In the genomic region with DNA sequence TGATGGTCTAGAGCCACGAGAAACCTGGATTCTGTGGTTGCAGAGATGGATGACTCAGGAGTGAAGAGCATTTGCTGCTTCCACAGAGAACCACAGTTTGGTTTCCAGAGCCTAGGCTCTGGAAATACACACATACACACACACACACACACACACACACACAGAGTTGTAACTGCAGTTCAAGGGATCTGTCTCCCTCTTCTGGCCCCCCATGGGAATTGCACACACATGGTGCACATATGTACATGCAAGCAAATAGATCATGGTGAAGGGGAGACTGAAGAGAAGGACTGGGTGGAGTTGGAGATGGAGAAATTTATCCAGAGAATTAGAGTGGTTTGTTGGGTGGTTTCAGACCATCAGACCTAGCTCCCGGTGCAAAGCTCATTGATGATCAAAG, we compare ENCODE assay signal across 37 mouse cellular contexts.
A peak's percentile ranks its signal among the peaks of the same experiment; 100 is the strongest.
DNase-seq lines count a peak whose midpoint lies in the region; ATAC-seq and TF ChIP-seq lines count a peak whose summit lies in the region.
"Had no signal": no experiment of that assay in that cellular context is flagged by ENCODE, and none has a peak within 500 bp of the region (broad histone marks: within the 10 kb centered on the region; RNA-seq: fewer than 3 reads in every experiment).

No protein-coding gene starts in this region.

- peak; percentile 52 for TF ChIP-seq CTCF in forebrain, postnatal 0 days (IDR thresholded peaks at IDR 0.05; ENCODE audit: low read depth)
- peak; percentile 20; the same call in 1 of the 2 replicates for TF ChIP-seq CTCF in layer of hippocampus, adult 2 months (conservative IDR thresholded peaks at IDR 0.05)
- TF ChIP-seq CTCF in midbrain, postnatal 0 days (IDR thresholded peaks at IDR 0.05), result peak; percentile 49

- WGBS in forebrain, postnatal 0 days, result 97% methylated on average over 2 of the region's 2 CpGs
- WGBS in forebrain, embryonic 15.5 days, result 92% methylated on average over 2 of the region's 2 CpGs
- WGBS in midbrain, postnatal 0 days, result 95% methylated on average over 2 of the region's 2 CpGs
- 93% methylated on average over 2 of the region's 2 CpGs for WGBS in midbrain, embryonic 13.5 days

- H3K4me3 ChIP-seq in forebrain, postnatal 0 days (ENCODE audit: low read depth, low read length), result no peak overlapping the region
- no peak overlapping the region for H3K4me3 ChIP-seq in forebrain, embryonic 15.5 days
- H3K4me3 ChIP-seq in layer of hippocampus, adult 2 months, result no peak overlapping the region
- H3K4me3 ChIP-seq in midbrain, postnatal 0 days (ENCODE audit: low read depth, low read length), result no peak overlapping the region
- no peak overlapping the region for H3K4me3 ChIP-seq in midbrain, embryonic 13.5 days (replicated peaks)
- H3K4me3 ChIP-seq: embryonic facial prominence, embryonic 10.5 days; embryonic facial prominence, embryonic 15.5 days; forebrain, embryonic 12.5 days; gastrocnemius, adult 2 months; heart, adult 2 months; heart, embryonic 12.5 days; hindbrain, embryonic 15.5 days; left cerebral cortex, adult 2 months; limb, embryonic 13.5 days; liver, embryonic 13.5 days; lung, embryonic 15.5 days; neural tube, embryonic 15.5 days; stomach, embryonic 15.5 days had no signal

- no peaks in the 10 kb centered on the region for H3K9me3 ChIP-seq in forebrain, postnatal 0 days (ENCODE audit: low read length)
- no peaks in the 10 kb centered on the region for H3K9me3 ChIP-seq in forebrain, embryonic 15.5 days
- no peaks in the 10 kb centered on the region for H3K9me3 ChIP-seq in midbrain, postnatal 0 days (ENCODE audit: low read length)
- H3K9me3 ChIP-seq in midbrain, embryonic 13.5 days, result no peaks in the 10 kb centered on the region; the same call in 1 of the 2 replicates
- H3K9me3 ChIP-seq: embryonic facial prominence, embryonic 15.5 days; hindbrain, embryonic 15.5 days; liver, embryonic 13.5 days; lung, embryonic 15.5 days; neural tube, embryonic 15.5 days; stomach, embryonic 15.5 days had no signal

- H3K36me3 ChIP-seq in forebrain, postnatal 0 days (ENCODE audit: insufficient read depth), result no peaks in the 10 kb centered on the region
- no peaks in the 10 kb centered on the region for H3K36me3 ChIP-seq in forebrain, embryonic 15.5 days
- no peaks in the 10 kb centered on the region for H3K36me3 ChIP-seq in midbrain, postnatal 0 days (ENCODE audit: insufficient read depth, low read length)
- no peaks in the 10 kb centered on the region for H3K36me3 ChIP-seq in midbrain, embryonic 13.5 days
- H3K36me3 ChIP-seq: embryonic facial prominence, embryonic 10.5 days; embryonic facial prominence, embryonic 15.5 days; forebrain, embryonic 12.5 days; heart, embryonic 12.5 days; hindbrain, embryonic 15.5 days; limb, embryonic 13.5 days; liver, embryonic 13.5 days; lung, embryonic 15.5 days; neural tube, embryonic 15.5 days; stomach, embryonic 15.5 days had no signal

- no peaks in the 10 kb centered on the region for H3K27me3 ChIP-seq in forebrain, postnatal 0 days (ENCODE audit: insufficient read depth, low read length)
- no peaks in the 10 kb centered on the region for H3K27me3 ChIP-seq in forebrain, embryonic 15.5 days
- H3K27me3 ChIP-seq in midbrain, postnatal 0 days (ENCODE audit: insufficient read depth, low read length), result no peaks in the 10 kb centered on the region
- no peaks in the 10 kb centered on the region for H3K27me3 ChIP-seq in midbrain, embryonic 13.5 days
- H3K27me3 ChIP-seq: CH12.LX; embryonic facial prominence, embryonic 15.5 days; forebrain, embryonic 12.5 days; heart, embryonic 12.5 days; hindbrain, embryonic 15.5 days; limb, embryonic 13.5 days; liver, embryonic 13.5 days; neural tube, embryonic 15.5 days; stomach, embryonic 15.5 days had no signal

- H3K4me1 ChIP-seq in forebrain, postnatal 0 days (ENCODE audit: insufficient read depth), result no peaks in the 10 kb centered on the region
- H3K4me1 ChIP-seq in forebrain, embryonic 15.5 days, result no peaks in the 10 kb centered on the region
- H3K4me1 ChIP-seq in midbrain, postnatal 0 days (ENCODE audit: insufficient read depth, low read length), result no peaks in the 10 kb centered on the region
- 0 out of 2 replicates have a peak, but pooled peaks cover 6% of the 10 kb centered on the region for H3K4me1 ChIP-seq in midbrain, embryonic 13.5 days (replicated peaks)
- H3K4me1 ChIP-seq: heart, embryonic 12.5 days; hindbrain, embryonic 15.5 days; liver, embryonic 13.5 days; lung, embryonic 15.5 days; stomach, embryonic 15.5 days had no signal

- no peak for DNase-seq in forebrain, postnatal 0 days
- DNase-seq in layer of hippocampus, adult 2 months (ENCODE audit: low spot score in 2 of 2), result no peak
- no peak for DNase-seq in layer of hippocampus, adult 8-10 months (ENCODE audit: low spot score in 2 of 2)
- no peak for DNase-seq in midbrain, postnatal 0 days (ENCODE audit: low spot score)
- DNase-seq in left cerebral cortex, adult 9 months (ENCODE audit: low spot score in 2 of 2), result no peak
- DNase-seq in cerebellum, adult 9-10 months, result no peak
- DNase-seq: adrenal gland, adult 2 months; adrenal gland, postnatal 36 days; cerebellum, adult 18-20 months; cerebellum, postnatal 14 days; gastrocnemius, adult 2 months; gastrocnemius, postnatal 36 days; heart, adult 2 months; heart, postnatal 10 days; kidney, adult 8-10 months; kidney, postnatal 14 days; liver, embryonic 13.5 days; midbrain, embryonic 14.5 days; retina, postnatal 1 day; right cerebral cortex, postnatal 14 days; thymus, adult 2 months; thymus, postnatal 36 days had no signal

- no peak for ATAC-seq in forebrain, postnatal 0 days
- no peak for ATAC-seq in forebrain, embryonic 15.5 days (replicated peaks)
- no peak for ATAC-seq in midbrain, postnatal 0 days (ENCODE audit: low FRiP score)
- no peak for ATAC-seq in midbrain, embryonic 13.5 days
- ATAC-seq: activated CD4-positive, CD25-positive, alpha-beta regulatory T cell, adult 4 months had no signal

- H3K4me2 ChIP-seq in forebrain, postnatal 0 days (ENCODE audit: low read depth), result no peak overlapping the region
- no peak overlapping the region for H3K4me2 ChIP-seq in forebrain, embryonic 15.5 days (replicated peaks)
- H3K4me2 ChIP-seq in midbrain, postnatal 0 days (ENCODE audit: low read depth, low read length, poor library complexity, severe bottlenecking), result no peak overlapping the region
- H3K4me2 ChIP-seq in midbrain, embryonic 13.5 days (replicated peaks), result no peak overlapping the region
- H3K4me2 ChIP-seq: embryonic facial prominence, embryonic 15.5 days; forebrain, embryonic 12.5 days; heart, embryonic 12.5 days; hindbrain, embryonic 15.5 days; limb, embryonic 13.5 days; liver, embryonic 13.5 days; lung, embryonic 15.5 days; neural tube, embryonic 15.5 days; stomach, embryonic 15.5 days had no signal

- no peak overlapping the region for H3K27ac ChIP-seq in forebrain, postnatal 0 days (ENCODE audit: low read depth, low read length)
- no peak overlapping the region for H3K27ac ChIP-seq in forebrain, embryonic 15.5 days (replicated peaks)
- no peak overlapping the region for H3K27ac ChIP-seq in layer of hippocampus, adult 2 months
- H3K27ac ChIP-seq in midbrain, postnatal 0 days (ENCODE audit: low read depth, low read length), result no peak overlapping the region
- H3K27ac ChIP-seq in midbrain, embryonic 13.5 days, result no peak overlapping the region
- H3K27ac ChIP-seq: embryonic facial prominence, embryonic 10.5 days; embryonic facial prominence, embryonic 15.5 days; forebrain, embryonic 12.5 days; gastrocnemius, adult 2 months; heart, adult 2 months; hindbrain, embryonic 15.5 days; left cerebral cortex, adult 2 months; limb, embryonic 13.5 days; liver, embryonic 13.5 days; lung, embryonic 15.5 days; macrophage; neural tube, embryonic 15.5 days; stomach, embryonic 15.5 days had no signal

- no peak overlapping the region for H3K9ac ChIP-seq in forebrain, postnatal 0 days
- H3K9ac ChIP-seq in forebrain, embryonic 15.5 days (replicated peaks), result no peak overlapping the region
- H3K9ac ChIP-seq in midbrain, postnatal 0 days (replicated peaks; ENCODE audit: low read length, poor library complexity, severe bottlenecking), result no peak overlapping the region
- no peak overlapping the region for H3K9ac ChIP-seq in midbrain, embryonic 13.5 days (replicated peaks)
- H3K9ac ChIP-seq: embryonic facial prominence, embryonic 15.5 days; forebrain, embryonic 12.5 days; heart, embryonic 12.5 days; hindbrain, embryonic 15.5 days; limb, embryonic 13.5 days; liver, embryonic 13.5 days; lung, embryonic 15.5 days; neural tube, embryonic 15.5 days; stomach, embryonic 15.5 days had no signal
